Mouse (Mus musculus) right cerebral cortex, postnatal 10 days (tissue): Measurements from ENCODE around the gene Svop.

Experiments used
- DNase-seq, 2 experiments: peaks; one replicate each; pipeline ENCODE4 v3.0.0; 2021; ENCODE audit warnings: low spot score in 2 of 2

Svop gene

GRCm38 (mm10) chr5:114106391-114106935 lies 15.1 kb upstream of the Svop start:
- DNase-seq, result no peak

- no peak for DNase-seq
These were observed 11.4 kb upstream of the Svop start for GRCm38 (mm10) chr5:114102807-114103206.

- no peak for DNase-seq
These were observed 10.5 kb upstream of the Svop start for GRCm38 (mm10) chr5:114101873-114102272.

- DNase-seq, result peak in 1 of 2 experiments; percentile 42
These were observed 9.2 kb upstream of the Svop start for GRCm38 (mm10) chr5:114100390-114101099.

GRCm38 (mm10) chr5:114099709-114100389 lies 8.5 kb upstream of the Svop start:
- DNase-seq, result peak; percentile 95 to 96

GRCm38 (mm10) chr5:114090421-114091013 lies 853 bp downstream of the Svop start:
- no peak for DNase-seq

- peak in 1 of 2 experiments; percentile 69 for DNase-seq
These were observed 3.4 kb downstream of the Svop start for GRCm38 (mm10) chr5:114087875-114088480.

GRCm38 (mm10) chr5:114085501-114085900 lies 5.9 kb downstream of the Svop start:
- no peak for DNase-seq

- peak in 1 of 2 experiments; percentile 53 for DNase-seq
These were observed 14.4 kb downstream of the Svop start for GRCm38 (mm10) chr5:114077009-114077408.

- no peak for DNase-seq
These were observed 19.1 kb downstream of the Svop start for GRCm38 (mm10) chr5:114072262-114072661.

GRCm38 (mm10) chr5:114070858-114071257 lies 20.5 kb downstream of the Svop start:
- DNase-seq, result no peak

GRCm38 (mm10) chr5:114067982-114068381 lies 23.4 kb downstream of the Svop start:
- DNase-seq, result no peak

- DNase-seq, result no peak
These were observed 23.8 kb downstream of the Svop start for GRCm38 (mm10) chr5:114067543-114067942.

GRCm38 (mm10) chr5:114066601-114067000 lies 24.8 kb downstream of the Svop start:
- DNase-seq, result no peak

- no peak for DNase-seq
These were observed 26.2 kb downstream of the Svop start, which contains the start of gene Usp30 for GRCm38 (mm10) chr5:114065161-114065560. TSS of gene Usp30 (plus strand) at chr5:114065461.

GRCm38 (mm10) chr5:114063958-114064357 lies 27.4 kb downstream of the Svop start:
- DNase-seq, result no peak

- no peak for DNase-seq
These were observed 29.7 kb downstream of the Svop start for GRCm38 (mm10) chr5:114061675-114062074.

- peak in 1 of 2 experiments; percentile 52 for DNase-seq
These were observed 34.1 kb downstream of the Svop start for GRCm38 (mm10) chr5:114057129-114057731.

- DNase-seq, result peak; percentile 53 to 59
These were observed 39.1 kb downstream of the Svop start for GRCm38 (mm10) chr5:114052246-114052761.

GRCm38 (mm10) chr5:114048731-114049308 lies 42.5 kb downstream of the Svop start:
- DNase-seq, result no peak

GRCm38 (mm10) chr5:114047182-114047581 lies 44.2 kb downstream of the Svop start:
- DNase-seq, result no peak
